Mouse (Mus musculus) cortical plate, adult 2 months (tissue): ENCODE data around the gene Tmem8.

Experiments
- CTCF ChIP-seq: fragments of 200-500 bp; IDR thresholded peaks from 2 replicates; pipeline ENCODE4 v1.5.1; 2011; ENCODE audit warnings: mild to moderate bottlenecking, control low read depth, low read length; ENCODE audit not compliant: insufficient read depth; ENCODE audit errors: extremely low read depth
- POLR2A ChIP-seq: fragments of 200-500 bp; IDR thresholded peaks from 2 replicates; pipeline ENCODE4 v1.6.1; 2011; ENCODE audit warnings: mild to moderate bottlenecking, low read length, control low read depth; ENCODE audit not compliant: insufficient read depth; ENCODE audit errors: extremely low read depth

DNA sequence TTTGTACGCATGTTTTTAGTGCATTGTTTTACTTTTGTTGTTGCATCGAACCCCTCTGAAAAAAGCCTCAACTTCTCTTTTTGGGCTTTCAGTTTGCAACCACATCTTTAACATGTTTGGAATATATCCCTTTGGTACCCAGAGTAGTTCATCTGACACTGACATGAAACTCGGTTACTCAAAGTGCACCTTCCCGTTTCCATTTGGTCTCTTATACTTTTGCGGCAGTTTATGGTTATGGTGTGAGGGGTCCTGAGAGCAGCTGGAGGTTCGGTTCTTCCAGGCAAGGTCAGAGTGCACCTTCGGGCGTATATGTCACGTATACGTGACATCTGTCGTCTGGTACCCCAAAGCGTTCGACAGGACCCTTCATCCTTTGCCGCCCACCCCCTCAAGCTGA lies 348 bp upstream of the Tmem8 start:
- TF ChIP-seq CTCF (no peak), POLR2A (no peak)
